Mouse (Mus musculus) hindbrain, embryonic 14.5 days (tissue): Measurements from ENCODE around the gene Ccl20. TPM values are rescaled to one million over a fixed set of nuclear protein-coding genes. Genes with fewer than 3 reads are reported as not detected.

ENCODE experiments used
- ATAC-seq: fragments of 200-750 bp; cut with Nextera tagmentation; 2 replicates; pipeline ENCODE4 v1.8.0; 2017; ENCODE audit warnings: moderate number of reproducible peaks, mild to moderate bottlenecking, moderate TSS enrichment, moderate library complexity; ENCODE audit not compliant: low FRiP score
- DNase-seq: peaks from one replicate; pipeline ENCODE4 v3.0.0-alpha.2; 2015; ENCODE audit warnings: low spot score
- H3K27ac ChIP-seq: fragments of 300-500 bp; sonication (generic); 2 replicates; pipeline ENCODE4 v1.5.1; 2014; ENCODE audit warnings: mild to moderate bottlenecking, moderate library complexity
- H3K27me3 ChIP-seq: fragments of 300-500 bp; sonication (generic); 2 replicates; pipeline ENCODE4 v1.6.1; 2014; ENCODE audit warnings: mild to moderate bottlenecking, low read length, mixed read lengths; ENCODE audit not compliant: control insufficient read depth, insufficient read depth
- H3K36me3 ChIP-seq: fragments of 300-500 bp; sonication (generic); replicated peaks from 2 replicates; pipeline ENCODE4 v1.6.1; 2014; ENCODE audit not compliant: control insufficient read depth, insufficient read depth
- H3K4me1 ChIP-seq: fragments of 300-500 bp; sonication (generic); replicated peaks from 2 replicates; pipeline ENCODE4 v1.6.1; 2014; ENCODE audit warnings: antibody characterized with exemption, low read length, mixed read lengths; ENCODE audit not compliant: control insufficient read depth, insufficient read depth
- H3K4me2 ChIP-seq: fragments of 300-500 bp; sonication (generic); replicated peaks from 2 replicates; pipeline ENCODE4 v1.6.1; 2014; ENCODE audit warnings: mild to moderate bottlenecking, moderate library complexity
- H3K4me3 ChIP-seq: fragments of 300-500 bp; sonication (generic); replicated peaks from 2 replicates; pipeline ENCODE4 v1.5.1; 2014; ENCODE audit warnings: mild to moderate bottlenecking, low read length
- H3K9ac ChIP-seq: fragments of 300-500 bp; sonication (generic); 2 replicates; pipeline ENCODE4 v1.6.1; 2014
- H3K9me3 ChIP-seq: fragments of 300-500 bp; sonication (generic); 2 replicates; pipeline ENCODE4 v1.6.1; 2016; ENCODE audit warnings: low read length; ENCODE audit not compliant: control insufficient read depth
- WGBS: fragments of 180-500 bp; shearing (Covaris S2); extraction: QIAGEN DNeasy Blood & Tissue Kit; methylation state at CpG from one replicate; pipeline ENCODE4 v1.1.7; 2014; 5-methylcytosine and 5-hydroxymethylcytosine counted together
- polyA plus RNA-seq: library from polyadenylated mRNA; unstranded; fragments of >200 nt; fragmentation: Nextera tagmentation; extraction: Ambion mirVana; gene quantifications from 2 replicates; pipeline ENCODE4 v1.2.1, GENCODE M21; 2014

The Ccl20 gene
- polyA plus RNA-seq, 1 experiment from 2014 or later: not detected

- Histone ChIP-seq H3K9ac (no peak overlapping the region), H3K4me1 (0 out of 2 replicates have a peak, but pooled peaks cover 4% of the 10 kb centered on the region), H3K27me3 (no peaks in the 10 kb centered on the region), H3K4me2 (no peak overlapping the region), H3K9me3 (no peaks in the 10 kb centered on the region), H3K4me3 (no peak overlapping the region), H3K36me3 (no peaks in the 10 kb centered on the region), H3K27ac (no peak overlapping the region)
- ATAC-seq: no peak
- 86% methylated on average over 7 of the region's 7 CpGs for WGBS
- DNase-seq: no peak
Observed at GRCm38 (mm10) chr1:83099580-83100137, 16.9 kb upstream of the Ccl20 start.

- H3K9me3 ChIP-seq: no peaks in the 10 kb centered on the region
- no peaks in the 10 kb centered on the region for H3K36me3 ChIP-seq
- no peak overlapping the region for H3K27ac ChIP-seq
- no peak overlapping the region for H3K9ac ChIP-seq
- DNase-seq (peak; percentile 54), ATAC-seq (no peak; the same call in 1 of the 2 replicates)
- H3K4me2 ChIP-seq: no peak overlapping the region
- H3K4me1 ChIP-seq: 0 out of 2 replicates have a peak, but pooled peaks cover 4% of the 10 kb centered on the region
- WGBS: 46% methylated on average over 3 of the region's 3 CpGs
- no peaks in the 10 kb centered on the region for H3K27me3 ChIP-seq
- no peak overlapping the region for H3K4me3 ChIP-seq
Observed at GRCm38 (mm10) chr1:83101891-83102290, 14.7 kb upstream of the Ccl20 start.

- no peaks in the 10 kb centered on the region for H3K9me3 ChIP-seq
- DNase-seq (no peak), ATAC-seq (no peak)
- H3K4me2 ChIP-seq: no peak overlapping the region
- H3K4me3 ChIP-seq: no peak overlapping the region
- 0 out of 2 replicates have a peak, but pooled peaks cover 4% of the 10 kb centered on the region for H3K4me1 ChIP-seq
- H3K9ac ChIP-seq: no peak overlapping the region
- H3K27ac ChIP-seq: no peak overlapping the region
- H3K36me3 ChIP-seq: no peaks in the 10 kb centered on the region
- WGBS: 84% methylated on average over 1 of the region's 1 CpGs
- H3K27me3 ChIP-seq: no peaks in the 10 kb centered on the region
Observed at GRCm38 (mm10) chr1:83105464-83105863, 11.1 kb upstream of the Ccl20 start.

- no peak overlapping the region for H3K4me2 ChIP-seq
- no peaks in the 10 kb centered on the region for H3K27me3 ChIP-seq
- DNase-seq: no peak
- H3K9me3 ChIP-seq: no peaks in the 10 kb centered on the region
- no peaks in the 10 kb centered on the region for H3K36me3 ChIP-seq
- no peak overlapping the region for H3K4me3 ChIP-seq
- H3K9ac ChIP-seq: no peak overlapping the region
- H3K4me1 ChIP-seq: no peaks in the 10 kb centered on the region
- no peak for ATAC-seq
- 86% methylated on average over 5 of the region's 5 CpGs for WGBS
- no peak overlapping the region for H3K27ac ChIP-seq
Observed at GRCm38 (mm10) chr1:83107410-83107978, 9.1 kb upstream of the Ccl20 start.

- no peak overlapping the region for H3K4me2 ChIP-seq
- ATAC-seq (no peak), DNase-seq (no peak)
Observed at GRCm38 (mm10) chr1:83110992-83111391, 5.6 kb upstream of the Ccl20 start.

GRCm38 (mm10) chr1:83111726-83112125 is 4.8 kb upstream of the Ccl20 start:
- WGBS: 68% methylated on average over 5 of the region's 5 CpGs
- Histone ChIP-seq H3K9ac (no peak overlapping the region), H3K27ac (no peak overlapping the region), H3K4me3 (no peak overlapping the region), H3K9me3 (no peaks in the 10 kb centered on the region), H3K4me1 (no peaks in the 10 kb centered on the region), H3K36me3 (no peaks in the 10 kb centered on the region), H3K27me3 (no peaks in the 10 kb centered on the region), H3K4me2 (no peak overlapping the region)
- DNase-seq: no peak
- ATAC-seq: no peak

More at GRCm38 (mm10) chr1:83110992-83111391, 5.6 kb upstream of the Ccl20 start:
- no peaks in the 10 kb centered on the region for H3K36me3 ChIP-seq
- H3K9me3 ChIP-seq: no peaks in the 10 kb centered on the region
- no peak overlapping the region for H3K4me3 ChIP-seq
- no peak overlapping the region for H3K9ac ChIP-seq
- no peaks in the 10 kb centered on the region for H3K4me1 ChIP-seq
- no peaks in the 10 kb centered on the region for H3K27me3 ChIP-seq
- H3K27ac ChIP-seq: no peak overlapping the region

- Histone ChIP-seq H3K27ac (no peak overlapping the region), H3K9me3 (no peaks in the 10 kb centered on the region), H3K36me3 (no peaks in the 10 kb centered on the region), H3K4me1 (no peaks in the 10 kb centered on the region), H3K27me3 (no peaks in the 10 kb centered on the region), H3K4me2 (no peak overlapping the region), H3K9ac (no peak overlapping the region), H3K4me3 (no peak overlapping the region)
- DNase-seq (no peak), ATAC-seq (no peak)
- 92% methylated on average over 3 of the region's 3 CpGs for WGBS
Observed at GRCm38 (mm10) chr1:83117217-83117616, 651 bp downstream of the Ccl20 start.

GRCm38 (mm10) chr1:83117661-83118060 is 1.1 kb downstream of the Ccl20 start:
- Histone ChIP-seq H3K4me2 (no peak overlapping the region), H3K4me1 (no peaks in the 10 kb centered on the region), H3K9me3 (no peaks in the 10 kb centered on the region), H3K9ac (no peak overlapping the region), H3K27ac (no peak overlapping the region), H3K36me3 (no peaks in the 10 kb centered on the region), H3K27me3 (no peaks in the 10 kb centered on the region), H3K4me3 (no peak overlapping the region)
- no peak for DNase-seq
- ATAC-seq: no peak
- 91% methylated on average over 7 of the region's 7 CpGs for WGBS

GRCm38 (mm10) chr1:83119903-83120302 is 3.3 kb downstream of the Ccl20 start:
- DNase-seq (no peak), ATAC-seq (no peak)
- H3K4me2 ChIP-seq: no peak overlapping the region
- H3K9ac ChIP-seq: no peak overlapping the region
- no peaks in the 10 kb centered on the region for H3K27me3 ChIP-seq
- no peaks in the 10 kb centered on the region for H3K4me1 ChIP-seq
- H3K9me3 ChIP-seq: no peaks in the 10 kb centered on the region
- H3K27ac ChIP-seq: no peak overlapping the region
- H3K36me3 ChIP-seq: no peaks in the 10 kb centered on the region
- no peak overlapping the region for H3K4me3 ChIP-seq

GRCm38 (mm10) chr1:83120312-83120711 is 3.7 kb downstream of the Ccl20 start:
- ATAC-seq: no peak
- 83% methylated on average over 3 of the region's 3 CpGs for WGBS

More at GRCm38 (mm10) chr1:83120312-83120711, 3.7 kb downstream of the Ccl20 start:
- DNase-seq: no peak
- no peaks in the 10 kb centered on the region for H3K9me3 ChIP-seq
- H3K4me3 ChIP-seq: no peak overlapping the region
- no peak overlapping the region for H3K27ac ChIP-seq
- no peaks in the 10 kb centered on the region for H3K4me1 ChIP-seq
- no peaks in the 10 kb centered on the region for H3K36me3 ChIP-seq
- H3K4me2 ChIP-seq: no peak overlapping the region
- H3K9ac ChIP-seq: no peak overlapping the region
- H3K27me3 ChIP-seq: no peaks in the 10 kb centered on the region
